Mouse (Mus musculus) stomach, postnatal 0 days (tissue): ENCODE measurements at regions not wholly inside any gene's neighbourhood (a gene's known extent, or its start where the extent isn't known, plus 50 kb on each side); places are given as distances from the start of the nearest gene placed in this dataset.

Experiments
- CTCF ChIP-seq: IDR thresholded peaks from 2 replicates; pipeline ENCODE4 v1.5.1; 2016; ENCODE audit warnings: antibody characterized with exemption, low read depth, mild to moderate bottlenecking, moderate library complexity
- EP300 ChIP-seq: optimal IDR thresholded peaks from 2 replicates; pipeline ENCODE3; 2016; ENCODE audit warnings: antibody characterized with exemption

DNA sequence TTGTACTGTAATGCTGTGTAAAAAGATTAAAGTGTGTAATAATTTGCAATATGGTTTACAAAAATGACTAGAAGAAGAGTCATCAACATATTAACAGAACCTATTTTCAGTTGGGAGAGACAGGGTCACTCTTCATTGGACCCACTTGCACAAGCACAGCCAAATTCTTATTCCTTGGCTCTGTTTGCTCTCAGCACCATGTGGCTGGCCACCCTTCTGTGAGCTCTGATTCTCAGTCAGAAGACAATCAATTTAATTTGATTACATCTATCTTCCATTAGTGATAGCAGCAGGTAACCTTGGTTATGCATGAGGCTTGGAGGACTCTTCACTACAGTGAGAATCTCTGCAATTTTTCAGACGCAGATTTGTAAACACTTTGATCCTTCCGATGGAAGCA is 111.5 kb downstream of the Cdc42ep3 start:
- TF ChIP-seq CTCF (no peak), EP300 (no peak)
